Mouse (Mus musculus) heart, postnatal 25 days (tissue): ENCODE measurements around the gene Ano3. TPM values are rescaled to one million over a fixed set of nuclear protein-coding genes. Genes with fewer than 3 reads are reported as not detected.
A peak's percentile ranks its signal among the peaks of the same experiment; 100 is the strongest.

Source experiments
- DNase-seq: peaks from one replicate; pipeline ENCODE4 v3.0.0; 2022; ENCODE audit warnings: low spot score
- intact Hi-C: fragments of 180-260 bp; cut with DNase I; formaldehyde crosslinking; loops from one replicate; pipeline ENCODE4 v1.15.1; 2025
- total RNA-seq, 2 experiments: library from RNA; stranded (reverse); gene quantifications; 2 replicates each; pipeline ENCODE4 v1.2.3; 2021

The Ano3 gene
- total RNA-seq, 2 experiments from 2014 or later, result 0.08 to 0.29 TPM

GRCm38 (mm10) chr2:110839559-110840243, 111.0 kb downstream of the Ano3 start:
- intact Hi-C loops, result no loop called here
- DNase-seq, result no peak

- intact Hi-C loops, result no loop called here
Observed at GRCm38 (mm10) chr2:110816189-110816588, 134.5 kb downstream of the Ano3 start.

GRCm38 (mm10) chr2:110814964-110815363, 135.8 kb downstream of the Ano3 start:
- DNase-seq, result no peak
- intact Hi-C loops, result no loop called here

More at GRCm38 (mm10) chr2:110816189-110816588, 134.5 kb downstream of the Ano3 start:
- DNase-seq, result no peak

GRCm38 (mm10) chr2:110806302-110807093, 144.2 kb downstream of the Ano3 start:
- intact Hi-C loops, result no loop called here
- DNase-seq, result no peak

GRCm38 (mm10) chr2:110795928-110796327, 154.8 kb downstream of the Ano3 start:
- no peak for DNase-seq
- intact Hi-C loops, result no loop called here

- intact Hi-C loops, result no loop called here
- no peak for DNase-seq
Observed at GRCm38 (mm10) chr2:110795433-110795832, 155.3 kb downstream of the Ano3 start.

GRCm38 (mm10) chr2:110787396-110787795, 163.3 kb downstream of the Ano3 start:
- intact Hi-C loops, result no loop called here
- no peak for DNase-seq

GRCm38 (mm10) chr2:110759434-110759833, 191.3 kb downstream of the Ano3 start:
- intact Hi-C loops, result no loop called here
- DNase-seq, result no peak

- DNase-seq, result no peak
- intact Hi-C loops, result no loop called here
Observed at GRCm38 (mm10) chr2:110757556-110757955, 193.2 kb downstream of the Ano3 start.

GRCm38 (mm10) chr2:110740493-110740892, 210.2 kb downstream of the Ano3 start:
- intact Hi-C loops, result no loop called here
- no peak for DNase-seq

GRCm38 (mm10) chr2:110739781-110740180, 210.9 kb downstream of the Ano3 start:
- DNase-seq, result no peak
- intact Hi-C loops, result no loop called here

- no peak for DNase-seq
- intact Hi-C loops, result no loop called here
Observed at GRCm38 (mm10) chr2:110737981-110738380, 212.7 kb downstream of the Ano3 start.

- no peak for DNase-seq
- intact Hi-C loops, result no loop called here
Observed at GRCm38 (mm10) chr2:110737236-110737635, 213.5 kb downstream of the Ano3 start.

- DNase-seq, result no peak
- intact Hi-C loops, result no loop called here
Observed at GRCm38 (mm10) chr2:110726106-110726505, 224.6 kb downstream of the Ano3 start.

- intact Hi-C loops, result no loop called here
- DNase-seq, result no peak
Observed at GRCm38 (mm10) chr2:110722208-110722607, 228.5 kb downstream of the Ano3 start.

- intact Hi-C loops, result no loop called here
- no peak for DNase-seq
Observed at GRCm38 (mm10) chr2:110721290-110721753, 229.4 kb downstream of the Ano3 start, which contains the start of gene Muc15. Gene Muc15, plus strand, starts transcription at chr2:110721340.

- no peak for DNase-seq
- intact Hi-C loops, result no loop called here
Observed at GRCm38 (mm10) chr2:110719051-110719450, 231.7 kb downstream of the Ano3 start.

- intact Hi-C loops, result no loop called here
- DNase-seq, result peak; percentile 16
Observed at GRCm38 (mm10) chr2:110710055-110710720, 240.5 kb downstream of the Ano3 start.

- DNase-seq, result no peak
- intact Hi-C loops, result no loop called here
Observed at GRCm38 (mm10) chr2:110709436-110709835, 241.3 kb downstream of the Ano3 start.

- intact Hi-C loops, result no loop called here
- no peak for DNase-seq
Observed at GRCm38 (mm10) chr2:110671071-110671624, 279.6 kb downstream of the Ano3 start.
